Mouse (Mus musculus): ENCODE data around the gene Lypd1. TPM values are rescaled to one million over a fixed set of nuclear protein-coding genes. Genes with fewer than 3 reads are reported as not detected.

Lypd1 gene
- 0.20 and 0.26 TPM in 2 replicates for polyA plus RNA-seq (2012; rRNA removed)

DNA sequence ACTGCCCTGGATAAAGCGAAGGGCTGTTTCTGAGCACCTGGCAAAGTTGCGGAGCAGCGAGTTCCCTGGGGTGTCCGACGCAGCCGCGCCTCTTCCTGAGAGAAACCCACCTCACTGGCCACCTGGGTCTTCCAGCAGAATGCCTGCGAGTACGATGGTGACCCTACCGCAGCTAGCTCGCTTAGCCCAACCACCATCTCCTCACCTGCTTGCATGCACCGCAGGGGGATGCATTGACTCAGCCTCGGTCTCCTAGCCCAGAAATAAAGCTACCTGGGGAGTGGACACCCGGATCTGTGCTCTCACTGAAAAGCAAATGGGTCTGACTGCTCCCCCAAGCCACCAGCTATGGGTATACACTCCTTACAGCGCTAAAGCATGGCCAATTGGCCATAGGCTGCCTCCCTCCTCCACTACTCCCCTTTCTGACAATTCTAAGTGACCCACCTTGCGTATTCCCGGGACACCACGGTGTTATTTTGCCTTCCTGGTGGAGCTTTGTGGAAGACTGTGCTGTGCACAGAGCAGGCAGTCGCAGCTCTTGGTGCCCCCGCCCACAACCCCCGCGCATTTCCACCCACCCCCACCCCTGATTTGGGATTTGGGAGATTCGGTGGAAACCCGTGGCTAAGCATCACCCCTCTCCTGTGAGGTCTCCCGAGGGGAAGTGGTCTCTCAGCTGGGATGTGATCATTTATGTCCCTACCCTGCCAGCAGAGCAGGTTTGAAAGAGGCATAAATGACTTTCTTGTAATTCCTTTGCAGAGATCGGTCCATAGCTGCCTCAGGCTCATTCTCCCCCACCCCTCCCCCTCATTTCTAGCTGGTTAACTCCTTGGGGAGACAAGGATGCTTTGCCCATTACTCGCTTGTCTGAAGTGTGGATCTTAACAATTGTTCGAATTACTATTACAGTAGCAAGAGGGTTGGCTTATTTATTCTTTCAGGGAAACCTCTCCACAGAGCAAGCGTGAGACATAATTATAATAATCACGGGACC is at the start of gene Lypd1:
Gene Lypd1, minus strand, starts transcription at position 501 of the 1,000 bp plus-strand sequence.

Other genes with a start within 250 kb of the Lypd1 start
- 2.4 and 2.7 TPM in 2 replicates for gene Gpr39, start 236.1 kb downstream of the Lypd1 start, polyA plus RNA-seq (2012; rRNA removed)